Mouse (Mus musculus) ES-Bruce4 (cell line): ENCODE results near the gene Hexim1.
A peak's percentile ranks its signal among the peaks of the same experiment; 100 is the strongest.

Experiments
- CTCF ChIP-seq: IDR thresholded peaks from one replicate; pipeline ENCODE4 v1.8.1; 2011; ENCODE audit warnings: low read depth, low read length
- EP300 ChIP-seq: IDR thresholded peaks from 2 replicates; pipeline ENCODE4 v1.6.1; 2011; ENCODE audit warnings: low read depth, low read length; ENCODE audit not compliant: insufficient read depth
- POLR2A ChIP-seq: IDR thresholded peaks from one replicate; pipeline ENCODE4 v1.8.1; 2011; ENCODE audit warnings: low read length; ENCODE audit not compliant: insufficient read depth

GRCm38 (mm10) chr11:103161449-103161848 is 45.4 kb downstream of the Hexim1 start:
- TF ChIP-seq CTCF, result peak; percentile 55
- no peak for TF ChIP-seq POLR2A
- no peak for TF ChIP-seq EP300
